Mouse (Mus musculus) liver, embryonic 11.5 days (tissue): Measurements from ENCODE around the gene Tmem202. TPM values are rescaled to one million over a fixed set of nuclear protein-coding genes. Genes with fewer than 3 reads are reported as not detected.

Experiments
- ATAC-seq: fragments of 200-750 bp; cut with Nextera tagmentation; replicated peaks from 2 replicates; pipeline ENCODE4 v1.8.0; 2017; ENCODE audit warnings: moderate number of reproducible peaks, mild to moderate bottlenecking, moderate TSS enrichment, moderate library complexity; ENCODE audit not compliant: low FRiP score
- DNase-seq: peaks from one replicate; pipeline ENCODE4 v3.0.0-alpha.2; 2017; ENCODE audit warnings: low spot score
- H3K27ac ChIP-seq: fragments of 300-500 bp; sonication (generic); 2 replicates; pipeline ENCODE4 v1.5.1; 2014; ENCODE audit warnings: mild to moderate bottlenecking, low read depth, low read length, control low read depth
- H3K27me3 ChIP-seq: fragments of 300-500 bp; sonication (generic); replicated peaks from 2 replicates; pipeline ENCODE4 v1.6.1; 2014; ENCODE audit warnings: low read length, mixed read lengths; ENCODE audit not compliant: control insufficient read depth, insufficient read depth
- H3K36me3 ChIP-seq: fragments of 300-500 bp; sonication (generic); 2 replicates; pipeline ENCODE4 v1.6.1; 2014; ENCODE audit warnings: mild to moderate bottlenecking, low read length, moderate library complexity, mixed read lengths; ENCODE audit not compliant: control insufficient read depth, insufficient read depth
- H3K4me1 ChIP-seq: fragments of 300-500 bp; sonication (generic); replicated peaks from 2 replicates; pipeline ENCODE4 v1.6.1; 2014; ENCODE audit warnings: low read length, mixed read lengths; ENCODE audit not compliant: control insufficient read depth, insufficient read depth
- H3K4me2 ChIP-seq: fragments of 300-500 bp; sonication (generic); 2 replicates; pipeline ENCODE4 v1.6.1; 2014; ENCODE audit warnings: mild to moderate bottlenecking, control low read depth, moderate library complexity
- H3K4me3 ChIP-seq: fragments of 300-500 bp; sonication (generic); 2 replicates; pipeline ENCODE4 v1.5.1; 2014; ENCODE audit warnings: low read depth, low read length, control low read depth
- H3K9ac ChIP-seq: fragments of 300-500 bp; sonication (generic); 2 replicates; pipeline ENCODE4 v1.6.1; 2014; ENCODE audit warnings: low read depth, low read length, control low read depth
- H3K9me3 ChIP-seq: fragments of 300-500 bp; sonication (generic); 2 replicates; pipeline ENCODE4 v1.6.1; 2016; ENCODE audit warnings: low read length, inconsistent platforms, mixed read lengths; ENCODE audit not compliant: control insufficient read depth
- WGBS: fragments of 180-500 bp; shearing (Covaris S2); extraction: QIAGEN DNeasy Blood & Tissue Kit; methylation state at CpG from one replicate; pipeline ENCODE4 v1.1.7; 2014; 5-methylcytosine and 5-hydroxymethylcytosine counted together
- polyA plus RNA-seq: library from polyadenylated mRNA; unstranded; fragments of >200 nt; fragmentation: Nextera tagmentation; extraction: Ambion mirVana; gene quantifications from 2 replicates; pipeline ENCODE4 v1.2.1, GENCODE M21; 2014

Tmem202 gene
- polyA plus RNA-seq, 1 experiment from 2014 or later = 0.22 TPM

GRCm38 (mm10) chr9:59486549-59487065, 53.0 kb downstream of the Tmem202 start, which contains the start of gene Arih1:
TSS of gene Arih1 (minus strand) at chr9:59486618.
- ATAC-seq (peak; percentile 96), DNase-seq (peak; percentile 99)
- Histone ChIP-seq H3K9ac (peak within 1 kb of the TSS; percentile 86), H3K4me2 (peak within 1 kb of the TSS; percentile 86), H3K36me3 (no peaks in the 10 kb centered on the region), H3K27ac (peak within 1 kb of the TSS; percentile 99), H3K4me3 (peak within 1 kb of the TSS; percentile 81), H3K9me3 (no peaks in the 10 kb centered on the region), H3K27me3 (no peaks in the 10 kb centered on the region), H3K4me1 (peaks cover 9% of the 10 kb centered on the region; the same call in 1 of the 2 replicates)
- under 1% methylated on average over 52 of the region's 56 CpGs for WGBS

GRCm38 (mm10) chr9:59486076-59486518, 53.5 kb downstream of the Tmem202 start:
- H3K4me3 ChIP-seq = peak overlapping the region; percentile 81
- ATAC-seq (peak; percentile 71), DNase-seq (peak; percentile 84)
- peaks cover 9% of the 10 kb centered on the region; the same call in 1 of the 2 replicates for H3K4me1 ChIP-seq
- H3K9ac ChIP-seq = peak overlapping the region; percentile 86
- H3K36me3 ChIP-seq = no peaks in the 10 kb centered on the region
- no peaks in the 10 kb centered on the region for H3K9me3 ChIP-seq
- peak overlapping the region; percentile 86 for H3K4me2 ChIP-seq
- under 1% methylated on average over 70 of the region's 71 CpGs for WGBS
- peak overlapping the region; percentile 99 for H3K27ac ChIP-seq
- H3K27me3 ChIP-seq = no peaks in the 10 kb centered on the region

- Histone ChIP-seq H3K27ac (peak overlapping the region; percentile 99), H3K36me3 (no peaks in the 10 kb centered on the region), H3K9ac (peak overlapping the region; percentile 86), H3K4me1 (peaks cover 9% of the 10 kb centered on the region; the same call in 1 of the 2 replicates), H3K9me3 (no peaks in the 10 kb centered on the region), H3K27me3 (no peaks in the 10 kb centered on the region), H3K4me3 (peak overlapping the region; percentile 81), H3K4me2 (peak overlapping the region; percentile 86)
- WGBS = under 1% methylated on average over 34 of the region's 34 CpGs
- DNase-seq (peak; percentile 75), ATAC-seq (peak; percentile 43)
These were observed 54.1 kb downstream of the Tmem202 start for GRCm38 (mm10) chr9:59485511-59486075.

GRCm38 (mm10) chr9:59484760-59485159, 54.9 kb downstream of the Tmem202 start:
- WGBS = 11% methylated on average over 7 of the region's 7 CpGs

GRCm38 (mm10) chr9:59482419-59482818, 57.2 kb downstream of the Tmem202 start:
- DNase-seq = no peak
- Histone ChIP-seq H3K27me3 (no peaks in the 10 kb centered on the region), H3K36me3 (no peaks in the 10 kb centered on the region), H3K4me3 (no peak overlapping the region), H3K27ac (no peak overlapping the region), H3K9ac (no peak overlapping the region), H3K4me2 (peak overlapping the region; percentile 16; the same call in 1 of the 2 replicates), H3K4me1 (peaks cover 12% of the 10 kb centered on the region; the same call in 1 of the 2 replicates), H3K9me3 (no peaks in the 10 kb centered on the region)
- no peak for ATAC-seq
- 10% methylated on average over 1 of the region's 1 CpGs for WGBS

More at GRCm38 (mm10) chr9:59484760-59485159, 54.9 kb downstream of the Tmem202 start:
- Histone ChIP-seq H3K9ac (peak overlapping the region; percentile 86), H3K9me3 (no peaks in the 10 kb centered on the region), H3K27ac (no peak overlapping the region), H3K27me3 (no peaks in the 10 kb centered on the region), H3K4me2 (peak overlapping the region; percentile 86), H3K36me3 (no peaks in the 10 kb centered on the region), H3K4me3 (peak overlapping the region; percentile 81), H3K4me1 (peaks cover 11% of the 10 kb centered on the region; the same call in 1 of the 2 replicates)
- ATAC-seq = no peak
- no peak for DNase-seq

GRCm38 (mm10) chr9:59476617-59477016, 63.0 kb downstream of the Tmem202 start:
- H3K9ac ChIP-seq = no peak overlapping the region
- 82% methylated on average over 2 of the region's 2 CpGs for WGBS
- peaks cover 5% of the 10 kb centered on the region for H3K36me3 ChIP-seq
- H3K27ac ChIP-seq = no peak overlapping the region
- ATAC-seq = no peak
- H3K4me3 ChIP-seq = no peak overlapping the region
- no peak for DNase-seq
- H3K9me3 ChIP-seq = no peaks in the 10 kb centered on the region
- H3K27me3 ChIP-seq = no peaks in the 10 kb centered on the region
- no peak overlapping the region for H3K4me2 ChIP-seq
- 0 out of 2 replicates have a peak, but pooled peaks cover 7% of the 10 kb centered on the region for H3K4me1 ChIP-seq

GRCm38 (mm10) chr9:59474838-59475237, 64.8 kb downstream of the Tmem202 start:
- H3K27ac ChIP-seq = no peak overlapping the region
- DNase-seq = no peak
- H3K4me2 ChIP-seq = no peak overlapping the region
- H3K9me3 ChIP-seq = no peaks in the 10 kb centered on the region
- no peak for ATAC-seq
- H3K9ac ChIP-seq = no peak overlapping the region
- H3K36me3 ChIP-seq = peaks cover 5% of the 10 kb centered on the region
- H3K4me3 ChIP-seq = no peak overlapping the region
- no peaks in the 10 kb centered on the region for H3K27me3 ChIP-seq
- WGBS = 69% methylated on average over 1 of the region's 1 CpGs
- 0 out of 2 replicates have a peak, but pooled peaks cover 6% of the 10 kb centered on the region for H3K4me1 ChIP-seq

- 81% methylated on average over 2 of the region's 2 CpGs for WGBS
- no peak for DNase-seq
These were observed 66.5 kb downstream of the Tmem202 start for GRCm38 (mm10) chr9:59473171-59473570.

More at GRCm38 (mm10) chr9:59473171-59473570, 66.5 kb downstream of the Tmem202 start:
- no peaks in the 10 kb centered on the region for H3K9me3 ChIP-seq
- H3K9ac ChIP-seq = no peak overlapping the region
- H3K4me1 ChIP-seq = 0 out of 2 replicates have a peak, but pooled peaks cover 5% of the 10 kb centered on the region
- H3K27me3 ChIP-seq = no peaks in the 10 kb centered on the region
- ATAC-seq = no peak
- H3K27ac ChIP-seq = no peak overlapping the region
- peaks cover 5% of the 10 kb centered on the region for H3K36me3 ChIP-seq
- H3K4me3 ChIP-seq = no peak overlapping the region
- H3K4me2 ChIP-seq = no peak overlapping the region
